Mouse (Mus musculus) liver, adult 2 months (tissue): ENCODE measurements around the gene Gm13275.
A peak's percentile ranks its signal among the peaks of the same experiment; 100 is the strongest.
"Not testable (repeated sequence)": the region's sequence is repeated elsewhere in the genome, so short reads cannot be mapped to it uniquely, and the experiment has no call there.

Source experiments
- CTCF ChIP-seq: fragments of 200-500 bp; IDR thresholded peaks from 2 replicates; pipeline ENCODE4 v1.5.1; 2011; ENCODE audit warnings: low read depth, low read length, control low read depth
- POLR2A ChIP-seq: fragments of 200-500 bp; IDR thresholded peaks from 2 replicates; pipeline ENCODE4 v1.6.1; 2011; ENCODE audit warnings: low read length, control low read depth; ENCODE audit not compliant: insufficient read depth; ENCODE audit errors: extremely low read depth

DNA sequence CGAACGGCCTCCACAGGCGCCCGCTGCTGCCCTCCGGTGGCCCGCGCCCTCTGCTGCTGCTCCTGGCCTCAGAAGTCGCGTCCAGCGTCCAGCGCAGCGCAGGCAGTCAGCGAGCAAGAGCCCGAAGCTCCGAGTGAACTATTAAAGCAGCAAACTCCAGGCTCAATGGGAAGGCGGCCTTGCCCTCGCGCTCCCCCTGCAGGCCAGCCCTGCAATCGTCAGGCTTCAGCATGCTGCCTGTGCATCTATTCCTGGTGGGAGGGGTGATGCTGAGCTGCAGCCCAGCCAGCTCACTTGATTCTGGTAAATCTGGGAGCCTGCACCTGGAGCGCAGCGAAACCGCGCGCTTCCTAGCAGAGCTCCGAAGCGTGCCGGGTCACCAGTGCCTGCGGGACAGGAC lies 5.9 kb upstream of the Gm13275 start, which contains the start of gene Gm13277:
- TF ChIP-seq CTCF = peak; percentile 53
- TF ChIP-seq POLR2A = not testable (repeated sequence)
